Mouse (Mus musculus) monocyte, adult 59 days (primary cell): ENCODE data around the gene Gstt3. TPM values are rescaled to one million over a fixed set of nuclear protein-coding genes. Genes with fewer than 3 reads are reported as not detected.

Experiments used
- total RNA-seq, 2 experiments: library from RNA; stranded (reverse); gene quantifications; one replicate each; pipeline ENCODE4 v1.2.4; 2023

Gene Gstt3
- total RNA-seq, result 1 to 10 TPM; 6.3 to 6.8 TPM

GRCm38 (mm10) chr10:75780769-75781578 is at the start of gene Gstt3, which contains the start of gene Gm20441:
Gene Gstt3 (minus strand): TSS chr10:75781414.
Gene Gm20441 (minus strand): TSS chr10:75780954.

DNA sequence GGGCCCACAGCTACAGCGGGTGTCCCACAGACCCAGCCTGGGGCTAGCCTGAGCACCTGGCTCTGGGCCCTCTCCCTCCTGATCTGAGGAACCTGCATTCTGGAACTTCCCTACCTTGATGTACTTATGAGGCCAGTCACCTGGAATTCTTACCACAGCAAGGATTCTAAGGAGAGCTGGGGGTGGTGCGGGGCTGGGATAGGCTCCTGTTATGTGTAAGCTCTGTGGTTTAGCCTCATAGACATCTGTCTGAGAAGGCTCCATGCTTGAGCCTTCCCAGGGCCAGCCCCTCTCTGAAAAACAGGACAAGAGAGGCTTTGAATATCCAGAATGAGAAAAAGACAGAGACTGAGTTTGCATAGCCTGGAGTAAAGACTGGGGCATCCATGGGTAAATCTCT is 41.2 kb upstream of the Gstt3 start, which contains the start of gene Gstt4:
Gstt4 (minus strand) TSS at position 101 of the 400 bp plus-strand sequence.

GRCm38 (mm10) chr10:75798176-75798696 is 17.0 kb upstream of the Gstt3 start, which contains the start of gene Gstt1:
Gene Gstt1 (minus strand): TSS chr10:75798584.

GRCm38 (mm10) chr10:75772795-75773664 is 8.2 kb downstream of the Gstt3 start, which contains the start of gene Ddt:
Gene Ddt (minus strand): TSS chr10:75773414.

GRCm38 (mm10) chr10:75763682-75764518 is 17.3 kb downstream of the Gstt3 start, which contains the start of gene Cabin1:
Gene Cabin1 (minus strand): TSS chr10:75764341.

Other genes with a start within 250 kb of the Gstt3 start
- not detected for gene Lrrc75b, start 221.1 kb downstream of the Gstt3 start, total RNA-seq
- under 1 TPM in 1 of 2 experiments, not detected in 1; 0.89 TPM for gene Ggt1, start 219.8 kb downstream of the Gstt3 start, total RNA-seq
- 10 to 100 TPM in 1 of 2 experiments, 1 to 10 TPM in 1; 7.6 to 10.2 TPM for gene Ggt5, start 192.1 kb downstream of the Gstt3 start, total RNA-seq
- 1 to 10 TPM in 1 of 2 experiments, under 1 TPM in 1; 0.79 to 1.1 TPM for gene Susd2, start 137.4 kb downstream of the Gstt3 start, total RNA-seq
- 10 to 100 TPM; 74.5 to 83.3 TPM for gene Cabin1, start 17.1 kb downstream of the Gstt3 start, total RNA-seq
- gene Ddt, start 8.0 kb downstream of the Gstt3 start, total RNA-seq, result 10 to 100 TPM; 24.1 to 28.8 TPM
- gene Gm20441, start 460 bp downstream of the Gstt3 start, total RNA-seq, result not detected
- gene Gstt1, start 17.2 kb upstream of the Gstt3 start, total RNA-seq, result 1 to 10 TPM in 1 of 2 experiments, under 1 TPM in 1; 0.52 to 1.0 TPM
- gene Gstt4, start 41.1 kb upstream of the Gstt3 start, total RNA-seq, result not detected
- 1 to 10 TPM; 5.9 to 6.4 TPM for gene Gstt2, start 56.0 kb upstream of the Gstt3 start, total RNA-seq
- gene Mif, start 78.8 kb upstream of the Gstt3 start, total RNA-seq, result 10 to 100 TPM; 87.8 to 90.9 TPM
- 1 to 10 TPM in 1 of 2 experiments, under 1 TPM in 1; 0.84 to 3.1 TPM for gene Derl3, start 112.0 kb upstream of the Gstt3 start, total RNA-seq
- gene Smarcb1, start 140.2 kb upstream of the Gstt3 start, total RNA-seq, result 10 to 100 TPM; 35.2 to 36.8 TPM
- 1 to 10 TPM in 1 of 2 experiments, under 1 TPM in 1; 0.79 to 3.7 TPM for gene Chchd10, start 151.7 kb upstream of the Gstt3 start, total RNA-seq
- not detected for gene Mmp11, start 155.1 kb upstream of the Gstt3 start, total RNA-seq
- not detected for gene Gm867, start 159.3 kb upstream of the Gstt3 start, total RNA-seq
- not detected for gene Vpreb3, start 161.6 kb upstream of the Gstt3 start, total RNA-seq
- gene Gm5134, start 173.1 kb upstream of the Gstt3 start, total RNA-seq, result under 1 TPM in 1 of 2 experiments, not detected in 1; 0.43 TPM